Mouse (Mus musculus) stomach, postnatal 0 days (tissue): ENCODE results near the gene Dph5.

Experiments used
- CTCF ChIP-seq: IDR thresholded peaks from 2 replicates; pipeline ENCODE4 v1.5.1; 2016; ENCODE audit warnings: antibody characterized with exemption, low read depth, mild to moderate bottlenecking, moderate library complexity
- EP300 ChIP-seq: optimal IDR thresholded peaks from 2 replicates; pipeline ENCODE3; 2016; ENCODE audit warnings: antibody characterized with exemption

- TF ChIP-seq EP300 (no peak), CTCF (no peak)
Observed at GRCm38 (mm10) chr3:115856484-115857022, 31.1 kb upstream of the Dph5 start.
